Mouse (Mus musculus): ENCODE results near the gene Lin52.

DNA sequence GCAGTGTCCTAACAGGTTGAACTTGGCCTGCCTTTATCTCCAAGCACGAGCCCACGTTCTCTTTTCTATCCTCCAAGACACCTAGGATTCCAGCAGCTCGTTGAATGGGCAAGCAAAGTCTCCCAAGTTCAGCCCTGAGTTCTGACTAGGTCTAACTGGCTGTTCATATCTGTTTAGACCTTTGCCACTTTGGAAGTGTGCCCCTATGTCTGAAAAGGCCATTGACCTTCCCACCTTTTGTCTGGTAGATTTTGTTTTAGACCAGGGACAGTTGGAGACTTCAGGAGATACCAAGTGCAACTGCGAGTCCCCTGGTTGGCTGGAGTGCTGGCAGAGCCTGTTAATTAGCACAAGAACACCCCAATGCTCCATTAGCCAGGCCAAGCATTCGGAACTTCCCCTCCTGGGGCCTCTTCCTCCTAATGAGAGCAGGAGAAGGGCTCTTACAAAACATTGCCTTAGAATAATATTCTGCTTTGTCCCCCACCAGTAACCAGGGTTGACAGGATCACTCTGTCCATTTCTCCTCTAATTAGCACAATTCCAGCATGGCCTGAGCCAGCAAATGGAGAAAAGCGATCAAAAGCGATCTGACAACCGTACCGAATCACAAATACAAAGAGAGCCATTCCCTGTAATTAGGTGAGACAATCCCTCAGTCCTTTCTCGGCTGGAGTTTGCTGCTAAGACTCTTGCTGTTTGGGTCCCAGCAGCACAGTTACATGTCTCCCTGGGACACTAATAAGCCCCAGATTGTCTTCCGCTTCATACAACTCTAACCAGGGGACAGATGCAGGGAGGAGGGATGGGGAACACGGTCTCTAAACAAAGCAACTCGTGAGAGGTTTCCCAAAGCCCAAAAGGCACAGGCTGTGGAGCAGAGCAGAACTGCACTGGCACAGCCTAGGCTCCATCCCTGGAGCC, 80.9 kb downstream of the Lin52 start:
- TF ChIP-seq CTCF (IDR thresholded peaks at IDR 0.05; ENCODE audit: borderline replicate concordance, insufficient read depth, low read depth, low read length) (no peak), POLR2A (IDR thresholded peaks at IDR 0.05; ENCODE audit: borderline replicate concordance, insufficient read depth, low read length) (no peak)

Measured in cerebellum, adult 2 months (tissue).